Mouse (Mus musculus): ENCODE results near the gene Arid1b. TPM values are rescaled to one million over a fixed set of nuclear protein-coding genes. Genes with fewer than 3 reads are reported as not detected.

Gene Arid1b
- total and polyA plus RNA-seq, 3 experiments = 6.1 to 12.4 (median 9.7) TPM

GRCm38 (mm10) chr17:5008761-5009160, 14.6 kb downstream of the Arid1b start:
- H3K4me1 ChIP-seq (ENCODE audit: control insufficient read depth in 1 of 2, insufficient read depth in 2 of 2) = peaks cover 29 to 67% of the 10 kb centered on the region in 2 experiments
- in situ Hi-C loops (cut with MboI; ENCODE audit: low pct_ligation_motif_present, low pct_unique_long_range_greater_than_20kb, low sequenced_read_pairs) (no loop called here), dilution Hi-C loops (cut with MboI; ENCODE audit: extremely low pct_ligation_motif_present, extremely low pct_unique_long_range_greater_than_20kb, low sequenced_read_pairs) (no loop called here)
- no peak overlapping the region for H3K27ac ChIP-seq (ENCODE audit: insufficient read depth, low read depth)
- peaks cover 0 to 20% of the 10 kb centered on the region in 2 experiments for H3K36me3 ChIP-seq (replicated peaks in 1 of 2; ENCODE audit: control insufficient read depth in 1 of 2, insufficient read depth in 1 of 2, low read length in 1 of 2)
- no peaks in the 10 kb centered on the region for H3K27me3 ChIP-seq (replicated peaks)
- H3K4me2 ChIP-seq (ENCODE audit: insufficient read depth, low read depth, poor library complexity, severe bottlenecking) = no peak overlapping the region
- DNase-seq (ENCODE audit: extremely low read depth) = no peak
- H3K9ac ChIP-seq (ENCODE audit: insufficient read depth, low read depth) = no peak overlapping the region
- H3K79me2 ChIP-seq (replicated peaks; ENCODE audit: control insufficient read depth, extremely low read depth, insufficient read depth, poor library complexity, severe bottlenecking) = peaks cover 11% of the 10 kb centered on the region
- TF ChIP-seq MEF2A (IDR thresholded peaks at IDR 0.05; ENCODE audit: borderline replicate concordance, low read depth, low read length) = no peak
- no peak for TF ChIP-seq MAFK (IDR thresholded peaks at IDR 0.05; ENCODE audit: insufficient replicate concordance, low read length)
- no peak for TF ChIP-seq BHLHE40 (IDR thresholded peaks at IDR 0.05; ENCODE audit: low read depth, low read length)
- TF ChIP-seq MXI1 (IDR thresholded peaks at IDR 0.05; ENCODE audit: low read depth, low read length) = no peak
- no peak for TF ChIP-seq JUN (IDR thresholded peaks at IDR 0.05; ENCODE audit: insufficient read depth, low read depth, low read length)
- TF ChIP-seq CTCF (conservative IDR thresholded peaks at IDR 0.05 in 1 of 2, IDR thresholded peaks at IDR 0.05 in 1 of 2; ENCODE audit: low read depth in 2 of 2, low read length in 2 of 2) = no peak
- no peak for TF ChIP-seq ELF1 (IDR thresholded peaks at IDR 0.05; ENCODE audit: low read depth, low read length)
- TF ChIP-seq NELFE (IDR thresholded peaks at IDR 0.05; ENCODE audit: low read depth, low read length) = no peak
- no peak for TF ChIP-seq HCFC1 (IDR thresholded peaks at IDR 0.05; ENCODE audit: low read depth, low read length)
- TF ChIP-seq NRF1 (IDR thresholded peaks at IDR 0.05; ENCODE audit: low read depth, low read length) = no peak
- TF ChIP-seq ZKSCAN1 (IDR thresholded peaks at IDR 0.05; ENCODE audit: borderline replicate concordance, low read depth, low read length) = no peak
- no peak for TF ChIP-seq E2F4 (IDR thresholded peaks at IDR 0.05; ENCODE audit: insufficient replicate concordance, low read depth, low read length)
- no peak overlapping the region for H3K4me3 ChIP-seq (replicated peaks in 1 of 3; ENCODE audit: low read depth in 2 of 3, low read length in 2 of 3, poor library complexity in 1 of 3)
- H3K9me3 ChIP-seq (replicated peaks; ENCODE audit: low read length) = no peaks in the 10 kb centered on the region

- Histone ChIP-seq H3K9me3 (replicated peaks; ENCODE audit: low read length) (no peaks in the 10 kb centered on the region), H3K4me1 (ENCODE audit: control insufficient read depth in 1 of 2, insufficient read depth in 2 of 2) (peaks cover 24 to 58% of the 10 kb centered on the region in 2 experiments), H3K4me3 (replicated peaks in 1 of 3; ENCODE audit: low read depth in 2 of 3, low read length in 2 of 3, poor library complexity in 1 of 3) (no peak overlapping the region), H3K27me3 (replicated peaks) (no peaks in the 10 kb centered on the region), H3K4me2 (ENCODE audit: insufficient read depth, low read depth, poor library complexity, severe bottlenecking) (no peak overlapping the region), H3K9ac (ENCODE audit: insufficient read depth, low read depth) (no peak overlapping the region), H3K79me2 (replicated peaks; ENCODE audit: control insufficient read depth, extremely low read depth, insufficient read depth, poor library complexity, severe bottlenecking) (peaks cover 4% of the 10 kb centered on the region), H3K27ac (ENCODE audit: insufficient read depth, low read depth) (no peak overlapping the region), H3K36me3 (replicated peaks in 1 of 2; ENCODE audit: control insufficient read depth in 1 of 2, insufficient read depth in 1 of 2, low read length in 1 of 2) (peaks cover 0 to 30% of the 10 kb centered on the region in 2 experiments)
- TF ChIP-seq ELF1 (IDR thresholded peaks at IDR 0.05; ENCODE audit: low read depth, low read length) (no peak), MAX (IDR thresholded peaks at IDR 0.05; ENCODE audit: low read length) (no peak), HCFC1 (IDR thresholded peaks at IDR 0.05; ENCODE audit: low read depth, low read length) (no peak), ZMIZ1 (IDR thresholded peaks at IDR 0.05; ENCODE audit: low read depth, low read length) (no peak), USF1 (IDR thresholded peaks at IDR 0.05; ENCODE audit: low read depth, low read length) (no peak), CTCF (conservative IDR thresholded peaks at IDR 0.05 in 1 of 2, IDR thresholded peaks at IDR 0.05 in 1 of 2; ENCODE audit: low read depth in 2 of 2, low read length in 2 of 2) (no peak), SMC3 (IDR thresholded peaks at IDR 0.05; ENCODE audit: low read depth, low read length) (no peak), MAZ (IDR thresholded peaks at IDR 0.05; ENCODE audit: low read depth, low read length) (no peak), RCOR1 (conservative IDR thresholded peaks at IDR 0.05; ENCODE audit: low read depth, low read length) (no peak)
- no peak for DNase-seq (ENCODE audit: extremely low read depth)
- dilution Hi-C loops (cut with MboI; ENCODE audit: extremely low pct_ligation_motif_present, extremely low pct_unique_long_range_greater_than_20kb, low sequenced_read_pairs) = no loop called here
- in situ Hi-C loops (cut with MboI; ENCODE audit: low pct_ligation_motif_present, low pct_unique_long_range_greater_than_20kb, low sequenced_read_pairs) = no loop called here
Measured at GRCm38 (mm10) chr17:5009526-5010260, 15.6 kb downstream of the Arid1b start.

Measured in CH12.LX (cell line).